Mouse (Mus musculus) testis, postnatal 10 days (tissue): ENCODE measurements around the gene Lrrc1.

Experiments
- DNase-seq: peaks from one replicate; pipeline ENCODE4 v3.0.0; 2021; ENCODE audit warnings: low spot score

The Lrrc1 gene

DNA sequence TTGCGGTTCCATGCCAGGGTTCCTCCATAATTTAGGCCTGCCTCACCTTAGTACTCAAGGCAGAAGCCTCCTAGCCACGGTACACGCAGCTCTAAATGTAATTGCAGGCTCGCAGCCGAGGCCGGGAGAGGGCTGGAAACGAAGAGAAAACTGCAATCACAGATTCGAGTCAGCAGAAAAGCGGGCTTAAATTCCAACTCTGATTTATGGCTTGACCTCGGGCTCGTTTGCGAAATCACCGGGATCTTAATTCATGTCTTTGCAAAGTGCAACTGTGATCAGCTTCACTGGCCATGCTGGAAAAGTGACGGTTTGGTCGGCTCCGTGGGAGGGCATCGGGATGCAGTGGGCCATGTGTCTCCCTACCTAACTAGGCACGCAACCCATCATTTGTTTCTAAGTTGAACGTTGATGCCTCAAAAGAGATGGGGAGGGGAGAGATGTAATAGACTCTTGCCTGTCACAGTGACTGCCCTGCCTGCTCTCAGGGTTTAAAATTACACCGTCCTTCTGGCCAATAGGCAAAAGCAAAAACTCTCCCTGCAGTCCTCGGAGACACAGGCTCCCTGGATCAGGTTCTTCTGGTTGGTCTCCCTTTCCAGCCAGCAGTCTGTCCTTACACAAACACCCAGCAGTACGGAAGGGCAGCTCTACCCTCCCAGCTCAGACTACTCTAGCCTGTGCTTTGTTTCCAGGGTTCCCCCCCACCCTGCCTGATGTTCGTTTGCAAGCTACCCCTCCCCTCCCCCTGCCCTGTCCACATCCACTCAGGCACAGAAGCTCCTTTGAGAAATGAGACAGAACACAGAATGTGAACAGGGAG lies 117.2 kb downstream of the Lrrc1 start:
- no peak for DNase-seq

DNA sequence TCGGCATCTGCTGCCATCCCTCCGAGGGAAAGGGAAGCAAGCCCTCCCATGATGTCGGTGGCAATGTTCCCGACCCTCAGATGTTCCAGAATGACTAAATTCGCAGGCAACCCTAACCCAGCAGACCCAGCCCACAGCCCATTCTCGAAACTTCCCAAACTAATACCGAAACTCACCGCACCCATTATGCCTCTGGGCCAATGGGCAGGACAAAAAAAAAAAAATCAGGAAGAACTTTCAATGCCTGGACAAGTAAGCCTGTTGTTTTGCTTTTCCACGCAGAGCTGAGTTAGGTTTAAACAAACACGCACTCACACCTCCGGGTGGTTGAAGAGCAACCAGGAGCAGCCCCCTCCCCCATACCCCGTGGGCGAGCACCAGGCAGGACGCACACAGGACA lies 118.6 kb downstream of the Lrrc1 start:
- no peak for DNase-seq

DNA sequence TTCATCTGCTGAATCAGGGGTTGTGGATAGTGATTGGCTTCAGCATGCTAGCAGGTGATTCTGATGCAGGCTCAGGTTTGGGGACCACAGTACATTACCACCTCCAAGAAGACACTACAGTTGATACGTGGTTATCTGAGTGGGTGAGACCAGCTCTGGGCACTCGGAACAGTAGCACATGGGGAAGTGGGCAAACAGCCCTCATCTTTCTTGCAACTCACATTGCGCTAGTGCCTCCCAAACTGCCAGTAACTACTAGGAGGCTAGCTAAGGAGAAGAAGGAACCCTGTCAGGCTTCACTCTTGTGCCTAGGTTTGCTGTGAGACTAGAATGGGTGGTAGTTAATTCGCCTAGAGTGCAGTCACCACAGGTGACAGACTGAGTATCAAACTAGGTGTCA lies 119.1 kb downstream of the Lrrc1 start:
- DNase-seq, result no peak

DNA sequence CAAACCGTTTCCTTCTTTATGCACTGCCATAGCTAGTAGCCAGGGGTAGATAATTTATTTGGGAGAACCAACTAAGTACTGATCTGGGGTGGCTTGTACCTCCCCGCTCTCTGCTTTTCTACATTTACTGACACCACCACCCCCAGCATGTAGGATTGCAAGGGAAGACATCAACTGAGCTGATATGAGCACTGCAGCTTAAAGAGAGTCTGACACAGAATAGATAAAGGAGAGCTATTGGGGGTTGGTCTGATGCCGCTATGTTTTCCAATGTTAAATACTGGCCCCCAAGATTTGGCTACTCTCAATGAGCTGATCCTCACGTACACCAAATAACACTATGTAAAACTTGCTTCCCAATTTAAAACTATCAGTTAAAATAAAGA lies 124.5 kb downstream of the Lrrc1 start:
- DNase-seq, result no peak

DNA sequence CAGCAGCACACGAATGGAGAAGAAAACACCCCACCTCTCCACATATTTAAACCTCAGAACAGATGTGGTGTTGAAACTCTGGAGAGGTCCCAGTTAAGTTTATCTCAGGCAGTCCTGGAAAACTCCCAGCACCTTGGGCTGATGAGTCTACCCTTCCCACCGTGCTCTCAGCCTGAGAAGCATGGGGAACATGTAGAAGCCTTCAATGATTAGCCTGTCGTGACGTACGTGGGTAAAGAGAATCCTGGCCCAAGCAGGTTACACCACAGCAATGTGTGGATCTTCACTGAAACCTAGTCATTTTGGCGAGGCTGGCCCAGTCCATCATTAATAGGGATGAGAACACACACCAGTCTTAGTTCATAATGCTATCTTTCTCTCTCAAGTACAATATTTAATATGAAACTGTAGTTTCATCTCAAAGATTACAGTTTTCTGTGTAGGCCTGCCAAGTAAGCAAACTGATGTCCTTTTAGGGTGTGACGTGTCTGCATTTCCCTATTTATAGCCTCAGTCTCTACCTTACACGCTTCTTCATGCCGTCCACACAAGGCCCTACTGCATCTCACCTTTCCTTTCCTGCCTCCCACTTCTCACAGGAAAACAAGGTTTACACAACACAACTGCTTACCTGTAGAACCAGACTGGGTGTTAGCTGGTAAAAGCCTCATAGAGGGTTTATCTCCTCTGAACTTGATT lies 125.0 kb downstream of the Lrrc1 start:
- no peak for DNase-seq

DNA sequence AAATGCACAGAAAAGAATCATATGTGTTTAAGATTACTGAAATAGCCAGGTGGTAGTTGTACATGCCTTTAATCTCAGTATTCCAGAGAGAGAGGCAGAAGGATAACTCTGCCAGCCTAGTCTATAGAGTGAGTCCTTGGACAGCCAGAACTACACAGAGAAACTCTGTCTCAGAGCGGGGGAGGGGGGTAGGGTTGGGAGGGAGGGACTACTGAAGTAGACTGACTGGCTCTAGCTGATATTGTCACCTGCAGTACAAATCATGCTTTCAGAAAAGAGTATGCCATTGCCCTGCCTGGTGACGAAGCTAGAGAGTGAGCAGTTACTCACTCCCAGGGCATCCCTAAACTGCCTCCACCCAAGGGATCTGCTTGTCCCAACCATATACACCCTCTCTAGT lies 125.9 kb downstream of the Lrrc1 start:
- no peak for DNase-seq

DNA sequence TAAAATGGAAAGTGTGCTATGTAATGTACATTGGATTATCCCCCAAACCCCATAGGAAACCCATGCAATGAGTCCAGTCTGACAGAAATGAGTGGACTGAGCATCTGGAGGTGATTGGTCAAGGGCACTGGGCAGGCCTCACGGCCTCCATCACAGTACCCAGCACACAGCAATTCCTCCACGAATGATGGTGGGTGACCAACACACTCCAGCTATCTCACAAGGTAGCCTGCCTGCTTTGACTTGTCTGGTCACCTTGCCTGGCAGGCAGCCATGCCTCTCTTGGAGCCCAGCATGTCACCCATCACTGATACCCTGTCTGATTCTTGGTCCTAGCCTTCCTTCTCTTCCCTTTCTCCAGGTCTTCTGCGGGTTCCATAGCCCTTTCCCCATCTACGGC lies 128.2 kb downstream of the Lrrc1 start:
- DNase-seq, result no peak

DNA sequence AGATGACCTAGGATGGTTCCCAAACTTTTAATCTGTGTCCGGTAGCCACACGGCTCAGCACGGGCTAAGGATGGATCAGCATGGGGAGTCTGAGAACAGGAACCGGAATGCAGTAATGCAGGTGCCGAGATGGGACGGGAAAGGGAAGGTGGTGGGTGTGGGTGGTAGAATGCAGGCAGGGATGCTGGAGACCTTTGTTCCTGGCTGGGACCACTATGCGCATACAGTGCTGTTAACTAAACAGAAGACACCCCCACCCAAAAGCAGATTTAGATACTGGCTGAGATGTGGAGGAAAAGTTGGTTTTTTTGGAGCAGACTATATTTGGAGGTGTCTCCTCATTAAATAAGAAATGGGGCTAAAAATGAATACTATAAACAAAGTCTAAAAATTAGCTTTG lies 128.7 kb downstream of the Lrrc1 start:
- no peak for DNase-seq

DNA sequence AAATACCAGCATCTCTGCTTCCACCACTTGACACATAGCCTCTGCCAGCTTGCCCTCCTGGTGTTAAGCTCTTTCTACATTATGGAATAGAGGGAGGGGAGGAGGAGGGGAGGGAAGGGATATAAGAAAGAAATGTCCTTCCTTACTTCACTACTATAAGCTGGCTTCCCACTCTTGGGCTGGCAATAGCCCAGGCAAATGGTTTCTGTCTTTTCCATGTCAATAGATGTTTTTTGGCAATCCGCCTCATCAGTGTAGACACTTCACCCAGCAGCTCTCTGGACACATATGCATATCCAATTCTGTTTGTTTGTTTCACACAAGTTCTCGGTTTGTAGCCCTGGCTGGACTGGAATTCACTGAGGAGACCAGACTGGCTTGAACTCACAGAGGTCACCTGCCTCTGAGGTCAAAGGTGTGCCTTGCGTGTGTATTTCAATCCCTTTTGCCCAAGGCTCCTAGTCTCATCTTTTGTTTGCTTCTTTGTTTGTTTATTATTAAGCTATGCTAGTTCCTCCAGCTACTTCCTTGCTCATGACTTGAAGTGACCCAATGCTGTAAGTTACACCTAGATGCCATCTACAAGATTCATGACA lies 132.7 kb downstream of the Lrrc1 start:
- DNase-seq, result no peak

DNA sequence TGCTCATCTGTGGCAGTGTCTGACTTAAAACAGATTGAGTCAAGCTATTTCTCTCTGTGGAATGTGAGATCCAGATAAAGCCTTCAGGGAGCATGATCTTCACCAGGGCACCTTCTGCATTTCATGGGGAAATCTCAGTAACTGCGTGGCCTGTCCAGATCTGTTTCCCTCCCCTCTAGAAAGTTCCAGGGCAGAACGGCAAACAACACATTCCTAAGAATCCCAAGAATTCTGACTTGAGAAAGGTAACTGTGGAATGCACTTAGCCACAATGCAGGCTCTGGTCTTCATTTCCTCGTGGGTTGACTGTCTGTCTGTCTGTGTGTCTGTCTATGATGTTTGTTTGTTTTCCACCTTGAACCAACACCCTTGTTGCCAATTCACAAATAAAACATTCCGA lies 133.7 kb downstream of the Lrrc1 start:
- no peak for DNase-seq

DNA sequence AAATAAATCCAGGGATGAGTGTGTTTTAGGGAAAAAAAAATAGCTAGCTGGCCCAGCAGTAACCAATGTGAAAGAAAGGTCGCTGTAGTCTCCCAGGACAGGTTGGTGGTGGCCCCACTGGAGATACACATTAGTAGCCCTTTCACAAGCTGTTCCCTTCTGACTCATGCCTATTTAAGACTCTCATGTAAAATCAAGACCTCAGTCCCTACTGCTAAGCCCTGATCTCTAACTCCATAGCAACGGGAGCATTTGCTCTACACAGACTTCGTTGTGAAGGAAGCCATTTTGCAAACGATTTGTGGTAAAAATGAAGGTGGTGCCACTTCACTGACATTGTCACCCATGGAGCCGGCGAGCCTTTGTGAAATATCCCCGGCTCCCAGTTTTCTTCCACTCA lies 134.1 kb downstream of the Lrrc1 start:
- DNase-seq, result no peak

DNA sequence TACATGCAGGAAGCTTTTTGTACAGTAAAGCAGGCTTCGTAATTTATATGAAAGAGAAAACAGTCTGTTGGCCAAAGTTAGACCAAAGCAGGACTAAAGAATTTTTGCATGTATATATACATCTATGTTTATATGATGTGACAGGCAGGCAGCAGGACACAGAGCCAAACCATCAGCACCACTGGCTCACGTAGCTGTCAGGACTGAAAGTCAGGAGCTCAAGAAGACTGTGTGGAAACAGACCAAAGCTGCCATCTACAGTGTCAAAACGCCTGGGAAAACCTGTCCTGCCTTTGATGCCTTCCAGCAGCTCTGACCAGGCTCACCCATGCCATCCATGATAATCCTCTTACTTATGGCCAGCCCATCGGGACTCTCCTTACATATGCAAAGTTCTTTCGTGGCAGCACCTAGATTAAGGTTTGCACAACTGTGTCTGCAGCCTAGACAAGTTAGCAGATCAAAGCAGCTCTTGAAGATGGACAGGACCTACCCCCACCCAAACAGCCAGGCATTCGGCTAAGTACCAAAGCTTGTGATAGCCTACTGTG lies 136.5 kb downstream of the Lrrc1 start:
- no peak for DNase-seq

DNA sequence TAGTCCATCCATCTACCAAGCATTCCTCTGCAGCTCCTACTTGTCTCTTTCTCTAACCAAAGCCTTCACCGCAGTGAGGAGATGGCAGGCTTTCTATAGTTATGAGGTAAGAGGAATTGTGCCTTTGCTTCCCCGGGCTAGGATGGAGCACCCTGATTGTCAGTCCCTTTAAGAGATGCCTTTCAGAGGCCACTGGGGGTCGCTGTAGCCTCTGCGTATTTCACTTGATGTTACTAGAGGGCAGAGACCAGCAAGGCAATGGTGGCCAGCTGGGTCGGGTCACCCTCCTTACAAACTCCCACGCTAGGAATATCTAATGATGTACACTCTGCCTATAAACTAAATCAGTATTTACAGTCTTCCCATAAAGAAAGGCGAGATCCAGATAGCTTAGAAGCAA lies 137.8 kb downstream of the Lrrc1 start:
- peak; percentile 66 for DNase-seq

DNA sequence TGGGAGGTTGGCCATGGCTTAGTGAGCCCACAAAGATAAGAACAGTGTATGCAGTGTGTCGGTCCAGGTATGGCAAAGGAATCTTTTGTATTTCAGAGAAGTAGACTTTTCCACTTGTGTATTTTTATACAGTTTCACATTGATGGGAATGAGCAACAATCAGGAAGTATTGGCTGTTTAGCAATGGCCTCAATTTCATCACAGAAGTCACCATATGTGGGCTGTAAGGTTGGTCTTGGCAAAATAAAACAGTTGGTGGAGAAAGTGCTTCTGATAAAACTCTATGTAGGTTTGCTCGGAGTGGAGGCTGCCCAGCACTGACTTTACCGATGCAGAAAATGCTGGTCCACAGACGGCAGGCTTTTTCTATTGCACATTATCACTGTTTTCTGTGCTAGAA lies 140.2 kb downstream of the Lrrc1 start:
- no peak for DNase-seq

DNA sequence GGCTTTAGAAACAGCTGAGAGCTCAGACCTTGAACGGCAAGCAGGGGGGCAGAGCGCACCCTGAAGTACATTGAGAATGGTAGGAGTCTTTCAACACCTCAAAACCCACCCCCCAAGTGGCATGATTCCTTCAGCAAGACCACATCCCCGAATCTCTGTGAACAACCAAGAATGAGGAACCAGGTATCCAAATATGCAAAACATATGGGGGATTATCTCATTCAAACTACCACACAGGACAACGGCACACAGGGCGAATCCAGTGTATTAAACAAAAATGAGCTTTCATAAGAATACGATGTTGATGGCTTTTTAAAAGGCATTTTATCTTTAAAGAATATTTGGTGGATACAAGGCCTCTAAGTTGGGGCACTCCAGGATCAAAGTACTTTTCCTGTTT lies 140.7 kb downstream of the Lrrc1 start:
- no peak for DNase-seq

DNA sequence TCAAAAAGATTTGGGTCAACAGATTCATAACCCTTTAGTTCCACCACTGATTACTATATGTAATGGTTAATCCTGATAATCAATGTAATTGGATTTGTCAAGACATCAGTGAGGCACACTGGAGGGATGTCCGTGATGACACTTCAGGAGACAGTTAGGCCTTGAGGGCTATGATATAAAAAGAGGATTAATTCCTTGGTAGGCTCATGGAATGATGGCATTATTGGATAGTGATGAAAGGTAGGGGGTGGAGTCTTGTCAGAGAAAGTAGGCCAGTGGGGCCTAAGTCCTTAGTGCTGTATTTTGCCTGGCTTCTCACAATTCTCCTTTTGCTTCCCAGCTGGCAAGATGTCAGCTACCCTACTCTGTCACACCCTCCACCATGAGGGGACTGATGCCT lies 141.7 kb downstream of the Lrrc1 start:
- no peak for DNase-seq

DNA sequence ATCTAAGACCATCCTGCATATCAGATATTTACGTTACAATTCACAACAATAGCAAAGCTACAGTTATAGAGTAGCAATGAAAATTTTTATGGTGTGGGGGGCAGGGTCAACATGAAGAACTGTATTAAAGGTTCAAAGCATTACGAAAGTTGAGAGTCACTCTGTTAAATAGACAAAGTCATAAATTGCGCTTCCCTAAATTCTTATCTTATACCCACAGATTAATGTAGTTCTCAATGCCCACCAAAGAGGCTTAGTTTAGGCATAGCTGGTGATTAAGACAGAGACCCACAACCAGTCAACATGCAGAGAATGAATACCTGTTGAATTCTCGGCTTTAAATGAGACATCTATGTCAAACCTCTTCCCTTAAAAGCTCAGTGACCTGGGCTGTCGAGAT lies 144.9 kb downstream of the Lrrc1 start:
- no peak for DNase-seq

DNA sequence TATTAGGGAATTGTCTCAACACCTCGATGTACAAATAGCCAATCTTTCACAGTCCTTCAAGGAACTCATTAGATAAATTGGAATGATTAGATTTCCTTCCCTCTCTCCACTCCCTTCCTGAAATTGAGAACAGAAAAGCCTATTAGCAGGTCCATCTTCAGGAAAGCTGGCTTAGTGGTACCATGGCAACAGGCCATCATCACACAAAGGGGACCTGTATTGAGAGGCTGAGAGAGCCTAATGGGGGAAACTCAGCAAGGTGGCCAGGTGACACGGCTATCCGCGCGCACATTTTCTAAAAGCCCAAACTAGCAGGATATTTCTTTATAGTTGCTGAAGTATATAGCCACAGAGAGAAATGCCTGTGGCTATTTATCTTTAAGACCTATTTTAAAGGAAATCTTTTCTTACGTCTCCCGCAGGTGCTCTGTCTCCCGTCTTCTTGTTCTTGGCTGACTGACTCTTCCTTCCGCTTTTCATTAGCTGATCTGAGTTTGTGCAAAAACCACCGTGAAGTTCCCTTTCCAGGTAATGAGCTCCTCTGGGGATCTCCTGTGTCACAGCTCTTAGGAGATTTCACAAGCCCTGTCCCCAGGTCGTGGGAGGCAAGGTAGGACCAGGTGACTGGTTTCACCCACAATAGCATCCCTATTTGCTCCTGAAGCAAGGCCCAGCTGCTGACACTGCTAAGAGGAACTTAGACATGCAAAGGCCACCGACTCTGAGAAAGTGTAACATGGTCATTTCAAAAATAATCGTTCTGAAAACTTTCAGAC lies 145.6 kb downstream of the Lrrc1 start:
- no peak for DNase-seq

DNA sequence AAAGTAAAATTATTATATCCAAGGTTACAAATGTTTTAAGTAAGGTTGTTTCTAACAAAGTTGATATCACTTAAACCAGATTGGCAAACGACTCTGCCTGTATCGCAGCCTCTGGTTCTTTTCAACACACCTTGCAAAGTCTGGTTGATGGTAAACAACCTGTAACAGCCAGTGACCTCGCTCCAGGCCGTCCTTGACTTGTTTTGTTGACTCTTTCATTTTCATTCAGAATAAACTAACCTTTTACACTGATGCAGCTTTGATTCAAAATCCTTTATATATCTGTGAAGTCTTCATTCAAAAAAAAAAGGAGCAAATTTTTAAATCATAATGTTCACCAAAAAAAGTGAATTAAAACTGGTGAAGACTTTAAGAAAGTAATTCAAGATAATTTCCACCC lies 147.6 kb downstream of the Lrrc1 start:
- no peak for DNase-seq

DNA sequence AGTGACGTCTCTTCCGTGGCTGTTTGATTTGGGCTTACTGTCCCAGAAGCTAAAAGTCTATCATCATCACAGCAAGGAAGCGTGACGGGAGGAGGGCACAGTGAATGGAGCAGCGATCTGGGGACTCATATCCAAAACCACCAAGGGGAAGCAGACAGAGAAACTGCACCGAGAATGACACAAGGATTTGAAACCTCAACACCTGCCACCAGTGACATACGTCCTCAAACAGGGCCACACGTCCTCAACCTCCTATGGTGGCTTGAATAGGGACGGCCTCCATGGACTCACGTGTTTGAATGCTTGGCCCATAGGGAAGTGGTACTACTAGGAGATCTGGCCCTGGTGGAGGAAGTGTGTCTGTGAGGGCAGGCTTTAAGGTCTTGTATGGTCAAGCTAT lies 153.4 kb downstream of the Lrrc1 start:
- DNase-seq, result no peak

DNA sequence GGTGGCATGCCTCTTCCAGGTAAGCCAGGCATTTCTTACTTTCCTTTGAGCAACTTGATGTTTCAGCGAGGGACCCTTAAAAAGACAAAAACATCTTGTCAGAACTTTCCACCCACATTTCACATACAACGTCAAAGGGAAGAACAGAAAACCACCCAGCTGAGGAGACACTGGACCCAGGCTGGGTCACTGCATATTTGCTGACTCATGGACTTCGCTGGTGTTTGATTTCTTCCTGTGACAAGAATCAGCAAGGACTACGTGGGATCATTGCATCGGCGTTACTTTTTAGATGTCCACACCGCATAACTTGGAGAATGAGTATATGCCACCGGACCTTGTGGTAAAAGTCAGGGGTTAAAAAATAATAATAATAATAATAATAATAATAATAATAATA lies 155.7 kb downstream of the Lrrc1 start:
- no peak for DNase-seq

DNA sequence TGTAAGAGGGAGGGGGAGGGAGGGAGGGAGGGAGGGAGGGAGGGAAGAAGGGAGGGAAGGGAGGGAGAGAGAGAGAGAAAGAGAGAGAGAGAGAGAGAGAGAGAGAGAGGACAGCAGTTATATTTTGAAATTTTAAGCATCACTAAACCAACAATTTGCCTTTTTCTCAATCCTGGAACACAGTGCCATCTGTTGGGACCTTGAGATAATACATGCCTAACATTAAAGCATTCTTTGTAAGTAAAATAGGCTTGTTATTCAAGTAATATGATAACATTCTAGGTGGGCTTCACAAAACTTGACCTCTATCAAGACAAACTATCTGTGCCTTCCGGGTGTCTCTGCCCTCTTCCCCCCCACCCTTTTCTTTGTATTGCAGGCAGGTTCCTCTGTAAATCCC lies 157.9 kb downstream of the Lrrc1 start:
- peak; percentile 8 for DNase-seq
